In the genomic region with DNA sequence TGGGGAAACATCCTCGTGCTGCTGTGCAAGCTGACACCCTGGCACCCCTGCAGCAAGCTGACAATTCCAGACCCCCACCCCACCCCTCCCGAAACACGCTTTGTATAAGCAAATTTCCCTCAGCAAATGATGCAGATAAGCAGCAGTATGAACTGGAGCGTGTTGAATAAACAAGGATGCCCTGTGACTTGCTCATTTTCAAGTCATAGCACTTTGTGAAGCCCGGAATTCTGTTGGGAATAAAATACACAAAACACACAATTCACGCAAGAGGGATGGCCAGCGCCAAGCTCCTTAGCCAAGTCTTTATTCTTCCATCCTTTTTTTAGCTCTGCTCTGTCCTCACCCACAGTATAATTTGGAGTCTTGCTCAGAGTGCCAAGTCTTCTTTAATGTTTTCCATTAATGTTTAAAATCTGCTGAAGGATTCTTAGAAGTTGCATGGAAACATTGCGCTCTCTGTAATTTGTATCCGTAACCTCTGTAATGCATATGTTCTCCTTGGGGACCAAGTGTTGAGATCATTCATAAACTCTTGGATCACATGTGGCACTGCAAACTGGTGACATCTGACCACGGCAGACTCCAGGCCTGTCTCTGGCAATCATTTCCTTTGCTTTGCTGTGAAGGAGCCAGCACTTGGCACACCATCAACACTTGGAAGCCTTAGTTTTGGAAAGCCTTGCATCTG, we compare ENCODE assay signal across 9 mouse cellular contexts.
DNase-seq lines count a peak whose midpoint lies in the region; ATAC-seq and TF ChIP-seq lines count a peak whose summit lies in the region.
"Had no signal": no experiment of that assay in that cellular context is flagged by ENCODE, and none has a peak within 500 bp of the region (broad histone marks: within the 10 kb centered on the region; RNA-seq: fewer than 3 reads in every experiment).

No protein-coding gene starts in this region.

- peaks cover 17% of the 10 kb centered on the region for H3K4me1 ChIP-seq in hindbrain, embryonic 15.5 days (replicated peaks)
- no peaks in the 10 kb centered on the region for H3K4me1 ChIP-seq in lung, postnatal 0 days (ENCODE audit: insufficient read depth, low read depth, low read length)

- H3K4me2 ChIP-seq in hindbrain, embryonic 15.5 days, result peak overlapping the region; percentile 20
- H3K4me2 ChIP-seq in lung, postnatal 0 days (replicated peaks; ENCODE audit: low read depth, low read length), result no peak overlapping the region

- H3K27me3 ChIP-seq in hindbrain, embryonic 15.5 days, result no peaks in the 10 kb centered on the region
- H3K27me3 ChIP-seq in lung, postnatal 0 days (replicated peaks; ENCODE audit: insufficient read depth, low read length), result no peaks in the 10 kb centered on the region

- WGBS in hindbrain, embryonic 15.5 days, result 45% methylated on average over 10 of the region's 10 CpGs
- WGBS in lung, postnatal 0 days, result 47% methylated on average over 10 of the region's 10 CpGs

- no peaks in the 10 kb centered on the region for H3K9me3 ChIP-seq in hindbrain, embryonic 15.5 days
- H3K9me3 ChIP-seq in lung, postnatal 0 days (ENCODE audit: low read length), result no peaks in the 10 kb centered on the region

- TF ChIP-seq EP300 in lung, postnatal 0 days (IDR thresholded peaks at IDR 0.05), result peak; percentile 19; the same call in 1 of the 2 replicates

- H3K27ac ChIP-seq in hindbrain, embryonic 15.5 days (replicated peaks), result peak overlapping the region; percentile 25; the same call in 1 of the 2 replicates
- H3K27ac ChIP-seq in lung, postnatal 0 days (ENCODE audit: low read length), result no peak overlapping the region
- H3K27ac ChIP-seq: liver, embryonic 14.5 days had no signal

- H3K36me3 ChIP-seq in hindbrain, embryonic 15.5 days, result no peaks in the 10 kb centered on the region
- no peaks in the 10 kb centered on the region for H3K36me3 ChIP-seq in lung, postnatal 0 days (ENCODE audit: insufficient read depth, low read length)

- peak; percentile 8 for DNase-seq in gastrocnemius, adult 18-20 months (ENCODE audit: low spot score)
- no peak for DNase-seq in gastrocnemius, adult 8-10 months (ENCODE audit: low spot score in 2 of 2)
- peak; percentile 6 for DNase-seq in 416B (ENCODE audit: low read depth)
- peak; percentile 51 to 63 for DNase-seq in cerebellum, postnatal 36 days
- DNase-seq in lung, postnatal 0 days (ENCODE audit: low spot score), result peak; percentile 67
- DNase-seq in telencephalon, adult 2 months (ENCODE audit: low read depth, low spot score), result peak; percentile 46
- DNase-seq in natural killer cell, adult 2 months (ENCODE audit: low spot score in 2 of 2), result no peak

- no peak overlapping the region for H3K4me3 ChIP-seq in hindbrain, embryonic 15.5 days
- H3K4me3 ChIP-seq in lung, postnatal 0 days (ENCODE audit: low read depth, low read length), result no peak overlapping the region

- peak; percentile 79 for ATAC-seq in hindbrain, embryonic 15.5 days (ENCODE audit: low FRiP score, low read depth)
- peak; percentile 89 for ATAC-seq in lung, postnatal 0 days

- H3K9ac ChIP-seq in hindbrain, embryonic 15.5 days, result no peak overlapping the region
- no peak overlapping the region for H3K9ac ChIP-seq in lung, postnatal 0 days (replicated peaks; ENCODE audit: low read depth)
- H3K9ac ChIP-seq: liver, embryonic 14.5 days had no signal

- no peak for TF ChIP-seq CTCF in lung, postnatal 0 days (IDR thresholded peaks at IDR 0.05)

Comparison
In these comparisons a context has a peak if more than half of its experiments do, and no peak if none do; other contexts are left out.
1. DNase-seq: peak in gastrocnemius, adult 18-20 months (single experiment), 416B (single experiment), cerebellum, postnatal 36 days (2 of 2), lung, postnatal 0 days (single experiment) and telencephalon, adult 2 months (single experiment); none in gastrocnemius, adult 8-10 months (0 of 2) and natural killer cell, adult 2 months (0 of 2).